Mouse (Mus musculus) intestine, embryonic 14.5 days (tissue): ENCODE results near the gene Ppp3ca. TPM values are rescaled to one million over a fixed set of nuclear protein-coding genes. Genes with fewer than 3 reads are reported as not detected.

ENCODE experiments used
- microRNA-seq: library from miRNA; unstranded; fragments of <30 nt; microRNA quantifications from one replicate; pipeline ENCODE4, GENCODE M21; 2016
- polyA plus RNA-seq: library from polyadenylated mRNA; unstranded; fragments of >200 nt; fragmentation: Nextera tagmentation; extraction: Ambion mirVana; gene quantifications from 2 replicates; pipeline ENCODE4 v1.2.1, GENCODE M21; 2014

The Ppp3ca gene
- polyA plus RNA-seq, 1 experiment from 2014 or later = 50.4 TPM

Small RNA genes lying within 50 kb of the gene (microRNA-seq; reads per million reads assigned to microRNA genes)
- gene Gm44327 = not detected
